Mouse (Mus musculus): ENCODE data around the gene Slc25a10.

Slc25a10 gene

DNA sequence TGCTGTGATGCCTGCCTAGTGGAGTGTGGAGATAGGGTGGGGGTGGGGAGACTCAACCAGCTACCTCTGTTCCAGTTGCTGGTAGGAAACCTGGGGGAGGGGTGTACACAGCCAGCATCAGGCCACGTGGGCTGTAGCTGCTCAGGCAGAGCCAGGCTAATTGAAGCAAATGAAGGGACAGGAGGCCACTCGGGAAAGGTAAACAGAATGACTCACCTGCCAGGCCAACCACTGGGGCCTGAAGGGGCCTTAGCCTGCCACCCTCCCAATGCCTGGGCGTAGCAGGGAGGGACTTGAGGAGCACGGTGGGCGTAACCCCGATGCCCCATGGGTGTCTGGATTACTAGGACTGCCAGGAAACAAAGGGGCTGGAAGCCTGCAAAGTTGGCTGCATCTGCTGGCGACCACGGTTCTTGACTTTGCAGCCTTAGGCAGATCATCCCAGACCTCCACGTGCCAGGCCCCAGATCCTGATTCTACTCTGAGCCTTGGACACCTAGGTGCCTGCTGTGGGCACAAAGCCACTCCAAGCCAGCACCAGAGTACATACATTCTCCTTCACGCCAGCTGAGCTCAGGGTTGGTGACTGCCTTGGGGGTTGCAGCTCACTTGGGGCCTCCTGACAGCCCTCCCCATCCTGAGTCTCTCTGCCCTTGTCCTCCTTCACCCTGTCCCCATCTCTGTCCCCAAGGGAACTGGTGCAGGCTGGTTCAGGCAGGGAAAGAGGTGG, 47.8 kb downstream of the Slc25a10 start:
- in situ Hi-C loops (cut with MboI, MseI): no loop called here

DNA sequence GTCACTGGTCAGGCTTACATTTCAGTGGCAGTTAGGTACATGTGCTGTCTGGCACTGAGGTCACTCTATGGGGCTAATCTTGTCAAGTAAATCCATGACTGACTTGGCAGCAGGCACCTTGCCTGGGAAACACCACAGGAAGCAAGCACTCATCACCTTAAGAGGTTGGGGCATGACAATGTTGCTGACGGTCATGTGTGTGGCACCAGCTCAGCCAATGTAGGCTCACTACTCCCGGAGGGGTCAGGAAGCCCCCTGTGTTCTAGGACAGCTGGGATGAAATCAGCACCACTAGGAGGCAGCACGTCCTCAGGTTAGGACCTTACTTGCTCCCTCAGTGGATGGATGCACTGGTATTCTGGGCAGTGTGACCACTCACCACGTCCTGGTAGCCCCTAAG, 50.3 kb downstream of the Slc25a10 start:
- in situ Hi-C loops (cut with MboI, MseI): no loop called here

DNA sequence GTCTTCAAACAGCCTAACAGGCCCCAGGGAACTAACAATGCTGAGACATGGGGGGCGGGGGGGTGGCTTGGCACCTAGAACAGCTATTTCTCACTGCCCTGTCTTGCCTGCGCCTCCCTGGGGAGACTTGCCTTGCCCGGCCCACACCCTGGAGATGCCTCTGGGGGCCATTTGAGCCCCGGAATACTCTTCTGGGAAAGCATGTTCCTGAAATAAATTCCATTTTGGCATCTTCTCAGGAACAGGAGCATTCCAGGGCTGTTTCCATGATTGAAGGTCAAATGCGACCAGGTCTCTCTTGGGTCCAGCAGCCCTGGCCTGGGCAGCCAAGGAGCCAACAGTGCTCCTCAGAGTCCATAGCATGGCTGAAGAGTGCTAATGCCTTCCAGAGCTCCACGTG, 50.7 kb downstream of the Slc25a10 start:
- in situ Hi-C loops (cut with MboI, MseI): no loop called here

DNA sequence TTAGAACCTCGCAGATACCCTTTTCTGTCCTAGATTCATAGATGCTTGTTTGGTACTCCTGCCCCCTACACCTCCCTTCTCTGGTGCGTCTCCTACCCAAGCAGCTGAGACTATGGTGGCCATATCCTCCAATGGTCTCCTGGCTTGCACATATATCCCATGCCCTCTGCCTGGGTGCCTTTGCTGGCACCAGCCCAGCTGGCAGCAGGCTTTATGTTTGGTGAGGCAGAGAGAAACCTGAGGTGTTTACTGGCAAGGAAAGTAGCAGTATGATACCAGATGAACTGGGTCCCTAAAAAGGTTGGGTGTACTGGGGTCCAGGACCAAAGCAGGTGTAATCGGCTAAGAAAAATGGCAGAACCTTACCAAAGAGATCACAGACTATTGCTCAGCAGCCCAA, 54.3 kb downstream of the Slc25a10 start:
- in situ Hi-C loops (cut with MboI, MseI): no loop called here

DNA sequence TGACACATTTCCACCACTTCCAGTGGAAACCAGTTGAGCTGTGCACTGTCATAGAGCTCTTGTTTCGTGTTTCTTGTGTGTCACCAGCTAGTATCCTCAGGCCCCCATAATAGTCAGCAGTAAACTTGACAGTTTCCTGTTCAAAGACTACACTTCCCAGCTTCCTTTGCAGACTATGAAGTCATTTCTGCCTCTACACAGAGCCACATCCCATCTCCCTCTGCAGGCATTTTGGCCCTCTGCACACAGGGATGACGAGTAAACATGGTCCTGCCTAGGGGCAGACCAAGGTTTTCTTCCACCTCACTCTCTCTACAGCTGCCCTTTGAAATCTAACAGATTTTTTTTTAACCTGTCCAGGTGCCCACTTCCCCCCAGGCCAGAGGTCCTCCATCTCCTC, 55.8 kb downstream of the Slc25a10 start:
- in situ Hi-C loops (cut with MboI, MseI): no loop called here

DNA sequence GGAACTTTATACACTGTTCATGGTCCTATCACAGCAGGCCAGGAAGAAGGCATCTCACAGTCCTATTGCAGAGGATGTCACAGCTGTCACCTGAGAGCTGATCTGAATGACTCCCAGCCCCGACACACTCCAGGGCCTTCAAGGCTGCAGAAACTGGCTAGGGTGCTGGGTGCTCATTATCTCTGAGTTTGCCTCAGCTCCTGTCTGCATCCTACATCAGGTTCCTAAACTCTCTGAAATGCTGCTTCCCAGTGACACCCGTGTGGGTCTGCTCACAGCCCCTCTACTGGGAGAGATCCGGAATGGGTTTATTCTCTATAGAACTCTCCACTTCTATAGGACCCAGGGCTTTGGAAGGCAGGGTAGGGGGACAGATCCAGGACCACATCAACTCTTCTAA, 56.6 kb downstream of the Slc25a10 start:
- in situ Hi-C loops (cut with MboI, MseI): no loop called here

DNA sequence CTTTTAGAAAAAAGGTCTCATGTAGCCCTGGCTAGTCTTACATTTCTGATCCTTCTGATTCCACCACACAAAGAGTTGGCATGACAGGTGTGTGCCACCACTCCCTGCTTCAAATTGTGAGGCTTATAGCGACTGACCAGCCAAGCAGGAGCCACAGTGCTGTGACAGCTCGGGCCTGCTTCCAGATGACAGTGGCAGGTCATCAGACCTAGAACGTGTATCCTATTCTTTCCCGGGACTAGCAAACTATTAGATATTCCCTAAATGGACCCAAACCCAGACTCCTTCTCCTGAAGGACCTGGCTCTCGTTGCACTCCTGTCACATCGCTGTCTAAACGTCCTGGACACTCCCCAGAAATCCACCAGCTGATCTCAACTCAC, 57.1 kb downstream of the Slc25a10 start:
- in situ Hi-C loops (cut with MboI, MseI): no loop called here
